Mouse (Mus musculus) CH12.LX (cell line): Measurements from ENCODE around the gene Lnpk. TPM values are rescaled to one million over a fixed set of nuclear protein-coding genes. Genes with fewer than 3 reads are reported as not detected.

Experiments used
- DNase-seq: peaks from one replicate; pipeline ENCODE4 v3.0.0-alpha.2; 2013; ENCODE audit errors: extremely low read depth
- H3K27ac ChIP-seq: 2 replicates; pipeline ENCODE4 v1.5.1; 2012; ENCODE audit warnings: low read depth, mild to moderate bottlenecking, control low read depth, moderate library complexity; ENCODE audit not compliant: insufficient read depth
- H3K27me3 ChIP-seq: replicated peaks from 2 replicates; pipeline ENCODE3; 2012; ENCODE audit warnings: inconsistent platforms
- H3K36me3 ChIP-seq, 2 experiments: replicated peaks in 1 of 2; 2 replicates each; pipeline versions ENCODE3 to v1.6.1; 2012; ENCODE audit warnings: inconsistent platforms in 1 of 2, low read length in 1 of 2, mild to moderate bottlenecking in 1 of 2, mixed read lengths in 1 of 2, moderate library complexity in 1 of 2; ENCODE audit not compliant: control insufficient read depth in 1 of 2, insufficient read depth in 1 of 2
- H3K4me1 ChIP-seq, 2 experiments: 2 replicates each; pipeline ENCODE4 v1.6.1; 2012; ENCODE audit warnings: inconsistent platforms in 1 of 2, moderate library complexity in 1 of 2; ENCODE audit not compliant: insufficient read depth in 2 of 2, control insufficient read depth in 1 of 2
- H3K4me2 ChIP-seq: 2 replicates; pipeline ENCODE4 v1.6.1; 2012; ENCODE audit warnings: low read depth, mild to moderate bottlenecking, control low read depth; ENCODE audit not compliant: poor library complexity, insufficient read depth, severe bottlenecking
- H3K4me3 ChIP-seq, 3 experiments: fragments of 150-350 bp in 1 of 3; sonication (generic) in 1 of 3; replicated peaks in 1 of 3; 2 replicates each; pipeline versions ENCODE3 to v1.5.1; 2011 to 2012; ENCODE audit warnings: low read depth in 2 of 3, low read length in 2 of 3, mild to moderate bottlenecking in 2 of 3, moderate library complexity in 2 of 3, control low read depth in 1 of 3, improper control_type of control experiment in 1 of 3, inconsistent platforms in 1 of 3, mixed read lengths in 1 of 3; ENCODE audit not compliant: poor library complexity in 1 of 3
- H3K79me2 ChIP-seq: replicated peaks from 2 replicates; pipeline ENCODE4 v1.6.1; 2012; ENCODE audit warnings: mild to moderate bottlenecking, moderate library complexity; ENCODE audit not compliant: control insufficient read depth, poor library complexity, insufficient read depth, severe bottlenecking; ENCODE audit errors: extremely low read depth
- H3K9ac ChIP-seq: 2 replicates; pipeline ENCODE4 v1.6.1; 2012; ENCODE audit warnings: low read depth, mild to moderate bottlenecking, control low read depth, moderate library complexity; ENCODE audit not compliant: insufficient read depth
- H3K9me3 ChIP-seq: replicated peaks from 2 replicates; pipeline ENCODE3; 2012; ENCODE audit warnings: low read length, inconsistent platforms, mixed read lengths
- BHLHE40 ChIP-seq: IDR thresholded peaks from 2 replicates; pipeline ENCODE4 v1.6.1; 2011; ENCODE audit warnings: mild to moderate bottlenecking, low read depth, low read length, improper control_type of control experiment
- CHD2 ChIP-seq: IDR thresholded peaks from 2 replicates; pipeline ENCODE4 v1.6.1; 2011; ENCODE audit warnings: low read length, improper control_type of control experiment
- E2F4 ChIP-seq: IDR thresholded peaks from 2 replicates; pipeline ENCODE4 v1.6.1; 2011; ENCODE audit warnings: low read depth, low read length, improper control_type of control experiment; ENCODE audit not compliant: insufficient replicate concordance
- ELF1 ChIP-seq: IDR thresholded peaks from 2 replicates; pipeline ENCODE4 v1.6.1; 2014; ENCODE audit warnings: low read depth, mild to moderate bottlenecking, inconsistent platforms, low read length, improper control_type of control experiment
- EP300 ChIP-seq: IDR thresholded peaks from 2 replicates; pipeline ENCODE4 v1.6.1; 2011; ENCODE audit warnings: low read length, improper control_type of control experiment
- ETS1 ChIP-seq: conservative IDR thresholded peaks from 2 replicates; pipeline ENCODE4 v1.6.1; 2012; ENCODE audit warnings: low read depth, mild to moderate bottlenecking, inconsistent platforms, low read length, improper control_type of control experiment, moderate library complexity
- GABPA ChIP-seq: IDR thresholded peaks from 2 replicates; pipeline ENCODE4 v1.6.1; 2012; ENCODE audit warnings: low read depth, low read length, improper control_type of control experiment, inconsistent platforms; ENCODE audit not compliant: insufficient replicate concordance
- JUN ChIP-seq: IDR thresholded peaks from 2 replicates; pipeline ENCODE4 v1.6.1; 2011; ENCODE audit warnings: low read depth, mild to moderate bottlenecking, low read length, improper control_type of control experiment, moderate library complexity; ENCODE audit not compliant: insufficient read depth
- KAT2A ChIP-seq: IDR thresholded peaks from 2 replicates; pipeline ENCODE4 v1.6.1; 2012; ENCODE audit warnings: low read length, improper control_type of control experiment, inconsistent platforms; ENCODE audit not compliant: insufficient replicate concordance
- MAFK ChIP-seq: IDR thresholded peaks from 2 replicates; pipeline ENCODE4 v1.6.1; 2011; ENCODE audit warnings: low read length, improper control_type of control experiment; ENCODE audit not compliant: insufficient replicate concordance
- MAX ChIP-seq: IDR thresholded peaks from 2 replicates; pipeline ENCODE4 v1.6.1; 2011; ENCODE audit warnings: low read length, improper control_type of control experiment
- MAZ ChIP-seq: IDR thresholded peaks from 2 replicates; pipeline ENCODE4 v1.6.1; 2012; ENCODE audit warnings: low read depth, mild to moderate bottlenecking, inconsistent platforms, low read length, improper control_type of control experiment, moderate library complexity
- MEF2A ChIP-seq: IDR thresholded peaks from 2 replicates; pipeline ENCODE4 v1.6.1; 2014; ENCODE audit warnings: low read depth, mild to moderate bottlenecking, inconsistent platforms, low read length, improper control_type of control experiment, borderline replicate concordance
- MXI1 ChIP-seq: IDR thresholded peaks from 2 replicates; pipeline ENCODE4 v1.6.1; 2011; ENCODE audit warnings: mild to moderate bottlenecking, low read depth, low read length, improper control_type of control experiment
- MYC ChIP-seq: IDR thresholded peaks from 2 replicates; pipeline ENCODE4 v1.6.1; 2011; ENCODE audit warnings: low read depth, mild to moderate bottlenecking, improper control_type of control experiment, low read length
- NELFE ChIP-seq: IDR thresholded peaks from 2 replicates; pipeline ENCODE4 v1.6.1; 2011; ENCODE audit warnings: low read depth, low read length, improper control_type of control experiment
- NRF1 ChIP-seq: IDR thresholded peaks from 2 replicates; pipeline ENCODE4 v1.6.1; 2014; ENCODE audit warnings: low read depth, mild to moderate bottlenecking, inconsistent platforms, low read length, improper control_type of control experiment, moderate library complexity
- PAX5 ChIP-seq: IDR thresholded peaks from 2 replicates; pipeline ENCODE4 v1.6.1; 2012; ENCODE audit warnings: low read length, inconsistent platforms, mixed read lengths
- RAD21 ChIP-seq: IDR thresholded peaks from 2 replicates; pipeline ENCODE4 v1.6.1; 2011; ENCODE audit warnings: low read depth, mild to moderate bottlenecking, low read length, improper control_type of control experiment, moderate library complexity
- RCOR1 ChIP-seq: conservative IDR thresholded peaks from 2 replicates; pipeline ENCODE4 v1.6.1; 2012; ENCODE audit warnings: low read depth, mild to moderate bottlenecking, inconsistent platforms, low read length, improper control_type of control experiment
- SMC3 ChIP-seq: IDR thresholded peaks from 2 replicates; pipeline ENCODE4 v1.6.1; 2011; ENCODE audit warnings: low read depth, low read length, improper control_type of control experiment
- TCF12 ChIP-seq: IDR thresholded peaks from 2 replicates; pipeline ENCODE4 v1.6.1; 2014; ENCODE audit warnings: low read depth, mild to moderate bottlenecking, inconsistent platforms, low read length, improper control_type of control experiment
- UBTF ChIP-seq: IDR thresholded peaks from 2 replicates; pipeline ENCODE4 v1.6.1; 2012; ENCODE audit warnings: low read depth, mild to moderate bottlenecking, inconsistent platforms, low read length, improper control_type of control experiment, moderate library complexity
- USF2 ChIP-seq: conservative IDR thresholded peaks from 2 replicates; pipeline ENCODE4 v1.6.1; 2011; ENCODE audit warnings: low read depth, low read length, improper control_type of control experiment
- ZC3H11A ChIP-seq: IDR thresholded peaks from 2 replicates; pipeline ENCODE4 v1.6.1; 2012; ENCODE audit warnings: low read depth, mild to moderate bottlenecking, inconsistent platforms, low read length, improper control_type of control experiment
- ZKSCAN1 ChIP-seq: IDR thresholded peaks from 2 replicates; pipeline ENCODE4 v1.6.1; 2012; ENCODE audit warnings: low read depth, inconsistent platforms, low read length, improper control_type of control experiment, borderline replicate concordance
- ZMIZ1 ChIP-seq: IDR thresholded peaks from 2 replicates; pipeline ENCODE4 v1.6.1; 2012; ENCODE audit warnings: low read depth, mild to moderate bottlenecking, inconsistent platforms, low read length, improper control_type of control experiment
- ZNF384 ChIP-seq: IDR thresholded peaks from 2 replicates; pipeline ENCODE4 v1.6.1; 2012; ENCODE audit warnings: low read depth, low read length, improper control_type of control experiment, inconsistent platforms
- dilution Hi-C: fragments of 300-500 bp; cut with MboI; formaldehyde crosslinking; loops from 2 replicates; pipeline ENCODE4 v1.14.3; 2020; ENCODE audit warnings: low sequenced_read_pairs; ENCODE audit not compliant: extremely low pct_unique_long_range_greater_than_20kb, extremely low pct_ligation_motif_present
- in situ Hi-C: fragments of 300-500 bp; cut with MboI; formaldehyde crosslinking; loops from 3 replicates; pipeline ENCODE4 v1.14.3; 2019; ENCODE audit warnings: low sequenced_read_pairs, low pct_ligation_motif_present, low pct_unique_long_range_greater_than_20kb, mixed read lengths
- polyA plus RNA-seq: library from polyadenylated mRNA; unstranded; fragments of >175 nt; gene quantifications from 2 replicates; pipeline ENCODE4 v1.2.1, GENCODE M21; 2012; ENCODE audit warnings: low read depth; ENCODE audit not compliant: insufficient read length
- total RNA-seq, 2 experiments: library from RNA; depleted of rRNA; stranded (reverse); fragments of 300-350 nt in 1 of 2; fragments of >200 nt in 1 of 2; gene quantifications; 2 replicates each; pipeline ENCODE4 v1.2.3; 2012 to 2014

Gene Lnpk
- total and polyA plus RNA-seq, 3 experiments, result 21.1 to 51.7 (median 37.1) TPM

- no peaks in the 10 kb centered on the region for H3K79me2 ChIP-seq
- H3K9me3 ChIP-seq, result no peaks in the 10 kb centered on the region
- H3K27ac ChIP-seq, result no peak overlapping the region
- no peak overlapping the region for H3K4me2 ChIP-seq
- no peak for TF ChIP-seq ZC3H11A
- no peak for TF ChIP-seq NRF1
- no peak for TF ChIP-seq MAFK
- no peak for TF ChIP-seq ZMIZ1
- TF ChIP-seq CHD2, result no peak
- no peak for TF ChIP-seq TCF12
- TF ChIP-seq E2F4, result no peak
- no peak for TF ChIP-seq USF2
- no peak for TF ChIP-seq RAD21
- no peak for TF ChIP-seq PAX5
- no peak for TF ChIP-seq MYC
- no peak for TF ChIP-seq EP300
- TF ChIP-seq KAT2A, result no peak
- no peak for TF ChIP-seq MAX
- TF ChIP-seq NELFE, result no peak
- no peak for TF ChIP-seq UBTF
- TF ChIP-seq MEF2A, result no peak
- no peak for TF ChIP-seq ETS1
- no peak for TF ChIP-seq ELF1
- no peak for TF ChIP-seq BHLHE40
- no peaks in the 10 kb centered on the region for H3K27me3 ChIP-seq
- dilution Hi-C loops, result no loop called here
- no peak overlapping the region for H3K4me3 ChIP-seq
- no peaks in the 10 kb centered on the region for H3K36me3 ChIP-seq
- in situ Hi-C loops, result no loop called here
- H3K9ac ChIP-seq, result no peak overlapping the region
- no peak for DNase-seq
- H3K4me1 ChIP-seq, result no peaks in the 10 kb centered on the region
Observed at GRCm38 (mm10) chr2:74500307-74500706, 78.9 kb downstream of the Lnpk start.

DNA sequence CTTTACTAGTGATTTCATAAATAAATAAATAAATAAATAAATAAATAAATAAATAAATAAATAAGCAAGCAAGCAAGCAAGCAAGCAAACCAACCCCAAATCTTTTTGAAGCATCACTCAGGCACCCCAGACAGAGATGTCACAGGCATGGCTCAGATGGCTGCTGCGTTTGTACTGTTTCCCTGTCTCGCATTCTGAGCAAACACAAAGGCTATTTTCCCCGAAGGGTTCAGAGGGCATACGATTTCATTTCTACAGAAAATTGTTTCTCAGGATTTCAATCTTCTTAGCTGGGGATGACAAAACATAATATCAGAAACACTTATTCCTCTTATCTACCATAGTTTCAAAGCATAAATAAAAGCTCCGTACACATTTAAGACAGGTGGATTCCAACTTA, 81.4 kb downstream of the Lnpk start:
- DNase-seq, result no peak
- Histone ChIP-seq H3K9ac (no peak overlapping the region), H3K4me1 (no peaks in the 10 kb centered on the region), H3K79me2 (no peaks in the 10 kb centered on the region), H3K4me2 (no peak overlapping the region), H3K36me3 (no peaks in the 10 kb centered on the region), H3K4me3 (no peak overlapping the region), H3K27ac (no peak overlapping the region), H3K9me3 (no peaks in the 10 kb centered on the region), H3K27me3 (no peaks in the 10 kb centered on the region)
- dilution Hi-C loops, result no loop called here
- in situ Hi-C loops, result no loop called here
- TF ChIP-seq JUN (no peak), ZNF384 (no peak), PAX5 (no peak), MAZ (no peak), NRF1 (no peak), MXI1 (no peak), RCOR1 (no peak), SMC3 (no peak), E2F4 (no peak), UBTF (no peak), GABPA (no peak), BHLHE40 (no peak), EP300 (no peak), ZKSCAN1 (no peak)
